Mouse (Mus musculus) bone marrow, adult 2 months (tissue): Measurements from ENCODE around the gene Ift20.

ENCODE experiments used
- CTCF ChIP-seq: fragments of 200-500 bp; IDR thresholded peaks from 2 replicates; pipeline ENCODE4 v1.5.1; 2011; ENCODE audit warnings: low read length, control low read depth; ENCODE audit not compliant: control insufficient read depth, insufficient read depth
- POLR2A ChIP-seq: fragments of 200-500 bp; IDR thresholded peaks from 2 replicates; pipeline ENCODE4 v1.6.1; 2011; ENCODE audit warnings: low read depth, mild to moderate bottlenecking, control low read depth, low read length, borderline replicate concordance; ENCODE audit not compliant: control insufficient read depth

- TF ChIP-seq CTCF (no peak), POLR2A (no peak)
These were observed 4.2 kb downstream of the Ift20 start for GRCm38 (mm10) chr11:78540358-78540757.
